Mouse (Mus musculus) heart, adult 9 months (tissue): ENCODE data around the gene 1700067K01Rik.

ENCODE experiments used
- DNase-seq, 2 experiments: peaks; one replicate each; pipeline ENCODE4 v3.0.0; 2022; ENCODE audit warnings: low spot score in 2 of 2

The 1700067K01Rik gene

DNA sequence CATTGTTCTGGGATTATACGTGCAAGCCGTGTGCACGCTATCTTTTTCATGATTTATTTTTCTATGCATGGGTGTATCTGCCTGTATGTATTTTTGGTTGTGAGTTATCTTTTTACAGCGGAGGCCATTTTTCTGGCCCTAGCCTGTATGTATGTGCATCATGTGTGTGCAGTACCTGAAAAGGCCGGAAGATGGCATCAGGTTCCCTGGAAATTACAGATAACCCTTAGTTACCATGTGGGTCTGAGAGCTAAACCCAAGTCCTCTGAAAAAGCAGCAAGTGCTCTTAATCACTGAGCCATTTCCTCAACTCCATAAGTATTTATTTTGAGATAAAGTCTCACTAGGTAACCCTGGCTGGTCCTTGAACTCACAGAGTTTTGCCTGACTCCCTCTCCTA lies 51.9 kb downstream of the 1700067K01Rik start:
- no peak for DNase-seq
